Mouse (Mus musculus) stomach, postnatal 0 days (tissue): ENCODE results near the gene Rnf214. TPM values are rescaled to one million over a fixed set of nuclear protein-coding genes. Genes with fewer than 3 reads are reported as not detected.
"Not testable (repeated sequence)": the region's sequence is repeated elsewhere in the genome, so short reads cannot be mapped to it uniquely, and the experiment has no call there.

ENCODE experiments used
- ATAC-seq: fragments of 200-750 bp; cut with Nextera tagmentation; 2 replicates; pipeline ENCODE4 v1.8.0; 2017; ENCODE audit not compliant: low FRiP score, low TSS enrichment
- DNase-seq: peaks from one replicate; pipeline ENCODE4 v3.0.0-alpha.2; 2016; ENCODE audit warnings: low spot score
- H3K27ac ChIP-seq: fragments of 300-500 bp; sonication (generic); replicated peaks from 2 replicates; pipeline ENCODE4 v1.5.1; 2014; ENCODE audit warnings: mild to moderate bottlenecking, control low read depth
- H3K27me3 ChIP-seq: fragments of 300-500 bp; sonication (generic); 2 replicates; pipeline ENCODE4 v1.6.1; 2014; ENCODE audit warnings: low read length; ENCODE audit not compliant: control insufficient read depth, insufficient read depth
- H3K36me3 ChIP-seq: fragments of 300-500 bp; sonication (generic); 2 replicates; pipeline ENCODE4 v1.6.1; 2014; ENCODE audit warnings: low read length, mixed read lengths; ENCODE audit not compliant: control insufficient read depth, insufficient read depth
- H3K4me1 ChIP-seq: fragments of 300-500 bp; sonication (generic); replicated peaks from 2 replicates; pipeline ENCODE4 v1.6.1; 2014; ENCODE audit warnings: antibody characterized with exemption; ENCODE audit not compliant: control insufficient read depth, insufficient read depth
- H3K4me2 ChIP-seq: fragments of 300-500 bp; sonication (generic); replicated peaks from 2 replicates; pipeline ENCODE4 v1.6.1; 2014; ENCODE audit warnings: low read depth, mild to moderate bottlenecking, control low read depth, moderate library complexity
- H3K4me3 ChIP-seq: fragments of 300-500 bp; sonication (generic); 2 replicates; pipeline ENCODE4 v1.5.1; 2014; ENCODE audit warnings: low read depth, low read length, control low read depth
- H3K9ac ChIP-seq: fragments of 300-500 bp; sonication (generic); 2 replicates; pipeline ENCODE4 v1.6.1; 2014; ENCODE audit warnings: mild to moderate bottlenecking, low read length, control low read depth, mixed read lengths
- H3K9me3 ChIP-seq: fragments of 300-500 bp; sonication (generic); 2 replicates; pipeline ENCODE4 v1.6.1; 2016; ENCODE audit warnings: low read length; ENCODE audit not compliant: control insufficient read depth
- CTCF ChIP-seq: IDR thresholded peaks from 2 replicates; pipeline ENCODE4 v1.5.1; 2016; ENCODE audit warnings: antibody characterized with exemption, low read depth, mild to moderate bottlenecking, moderate library complexity
- EP300 ChIP-seq: optimal IDR thresholded peaks from 2 replicates; pipeline ENCODE3; 2016; ENCODE audit warnings: antibody characterized with exemption
- WGBS: fragments of 180-500 bp; shearing (Covaris S2); extraction: QIAGEN DNeasy Blood & Tissue Kit; methylation state at CpG from one replicate; pipeline ENCODE4 v1.1.7; 2014; 5-methylcytosine and 5-hydroxymethylcytosine counted together
- polyA plus RNA-seq: library from polyadenylated mRNA; unstranded; fragments of >200 nt; fragmentation: Nextera tagmentation; extraction: Ambion mirVana; gene quantifications from 2 replicates; pipeline ENCODE4 v1.2.1, GENCODE M21; 2015

Rnf214 gene
- polyA plus RNA-seq, 1 experiment from 2014 or later = 22.3 TPM

DNA sequence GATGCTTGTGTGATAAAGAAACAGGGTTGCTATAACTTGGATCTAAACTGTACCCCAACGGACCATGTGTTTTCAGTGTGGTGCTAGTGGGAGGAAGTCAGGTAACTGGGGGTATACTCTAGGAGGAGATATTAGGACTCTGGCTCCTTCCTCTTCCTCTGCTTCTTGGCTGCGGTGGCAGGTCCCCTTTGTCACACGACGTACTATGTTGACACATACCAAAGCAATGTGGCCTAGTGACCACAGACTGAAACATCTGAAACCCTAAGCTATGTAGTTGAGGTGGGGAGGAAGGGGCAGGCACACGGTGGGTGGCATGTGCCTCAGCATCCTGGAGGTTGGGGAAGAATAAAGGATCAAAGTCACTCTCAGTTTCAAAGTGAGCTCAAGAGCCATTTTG lies 55.4 kb downstream of the Rnf214 start:
- peaks cover 5% of the 10 kb centered on the region for H3K4me1 ChIP-seq
- DNase-seq (no peak), ATAC-seq (no peak)
- H3K27ac ChIP-seq = peak overlapping the region; percentile 86; the same call in 1 of the 2 replicates
- H3K9me3 ChIP-seq = no peaks in the 10 kb centered on the region
- H3K4me2 ChIP-seq = no peak overlapping the region
- no peaks in the 10 kb centered on the region for H3K36me3 ChIP-seq
- TF ChIP-seq EP300 (no peak), CTCF (no peak)
- H3K27me3 ChIP-seq = no peaks in the 10 kb centered on the region
- no peak overlapping the region for H3K9ac ChIP-seq
- H3K4me3 ChIP-seq = no peak overlapping the region
- 49% methylated on average over 5 of the region's 5 CpGs for WGBS

DNA sequence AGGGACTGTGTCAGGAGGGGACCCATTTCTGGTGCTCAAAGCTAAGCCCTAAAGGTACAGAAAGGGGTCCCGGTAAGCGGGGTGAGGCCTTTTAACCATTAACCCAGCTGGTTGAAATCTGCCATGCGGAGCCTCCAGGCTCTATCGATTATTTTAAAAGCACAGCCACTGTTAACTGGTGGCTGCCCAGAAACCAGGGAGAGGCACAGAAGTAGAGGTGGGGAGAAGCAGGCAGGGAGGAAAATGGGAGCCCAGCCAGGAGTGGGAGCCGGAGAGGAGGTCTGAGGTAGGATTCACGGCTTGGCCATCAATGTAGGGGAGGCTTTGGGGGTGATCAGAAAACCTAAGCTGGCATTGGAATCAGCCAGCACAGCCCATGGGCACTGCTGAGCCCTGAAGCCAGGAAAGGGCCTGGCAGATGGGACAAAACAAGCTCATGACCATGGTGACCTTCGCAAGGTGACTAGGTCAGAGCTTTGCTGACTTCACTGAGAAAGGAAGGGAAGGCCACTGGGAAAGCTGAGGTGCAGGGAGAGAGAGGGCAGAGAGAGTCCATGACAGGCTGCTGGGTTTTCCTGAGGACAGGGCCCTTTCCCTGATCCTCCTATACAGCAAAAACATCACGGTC lies 56.1 kb downstream of the Rnf214 start:
- Histone ChIP-seq H3K27me3 (no peaks in the 10 kb centered on the region), H3K27ac (peak overlapping the region; percentile 86), H3K36me3 (no peaks in the 10 kb centered on the region), H3K9me3 (no peaks in the 10 kb centered on the region), H3K4me1 (peaks cover 5% of the 10 kb centered on the region), H3K4me2 (no peak overlapping the region), H3K9ac (0 out of 2 replicates have a peak overlapping the region, but pooled peaks have one; percentile 31), H3K4me3 (no peak overlapping the region)
- no peak for ATAC-seq
- WGBS = 50% methylated on average over 8 of the region's 8 CpGs
- DNase-seq = peak; percentile 30
- TF ChIP-seq CTCF (no peak), EP300 (no peak)

DNA sequence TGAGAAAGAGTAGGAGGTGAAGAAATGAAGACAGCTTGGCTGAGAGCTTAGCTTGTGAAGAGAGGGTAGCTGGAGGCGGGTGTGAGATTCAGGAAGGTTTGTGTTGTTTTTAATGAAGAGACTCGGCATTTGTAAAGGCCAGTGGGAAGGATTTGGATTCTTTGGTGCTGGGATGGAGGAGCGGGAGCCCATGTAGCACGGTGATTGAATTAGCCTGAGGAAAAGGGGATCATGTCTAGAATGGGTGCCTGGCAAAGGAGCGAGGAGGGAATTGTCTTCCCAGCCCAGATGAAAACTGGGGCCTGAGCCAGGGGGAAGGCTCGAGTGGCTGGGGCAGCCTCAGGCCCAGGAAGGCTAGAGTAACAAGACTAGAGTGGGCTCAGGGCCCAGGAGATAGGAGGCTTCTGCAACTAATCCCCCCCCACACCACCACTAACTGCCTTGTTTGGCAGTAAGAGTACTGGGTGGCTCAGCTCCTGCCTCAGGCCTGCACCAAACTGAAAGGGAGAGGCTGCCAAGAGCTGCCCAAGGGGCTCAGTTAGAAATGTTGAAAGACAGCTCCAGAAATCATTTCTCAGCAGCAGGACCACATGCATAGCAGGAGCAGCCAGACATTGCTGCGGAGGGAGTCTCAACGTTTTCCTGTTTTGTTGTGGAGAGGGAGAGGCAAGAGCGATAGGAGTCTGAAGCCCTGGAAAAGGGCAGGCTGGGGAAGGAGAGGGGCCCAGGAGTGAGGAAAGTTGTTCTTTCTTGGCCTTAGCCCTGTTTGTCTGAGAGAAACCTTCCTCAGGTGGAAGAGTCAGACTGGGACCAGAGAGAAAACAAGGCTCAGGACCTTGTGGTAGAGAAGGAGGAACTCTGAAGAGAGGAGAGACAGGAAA lies 56.9 kb downstream of the Rnf214 start:
- Histone ChIP-seq H3K4me2 (0 out of 2 replicates have a peak overlapping the region, but pooled peaks have one; percentile 11), H3K9me3 (no peaks in the 10 kb centered on the region), H3K36me3 (no peaks in the 10 kb centered on the region), H3K4me1 (peaks cover 5% of the 10 kb centered on the region), H3K9ac (peak overlapping the region; percentile 48), H3K4me3 (no peak overlapping the region), H3K27ac (peak overlapping the region; percentile 86), H3K27me3 (no peaks in the 10 kb centered on the region)
- DNase-seq = peak; percentile 48
- WGBS = 38% methylated on average over 9 of the region's 9 CpGs
- TF ChIP-seq EP300 = no peak
- ATAC-seq = peak; percentile 77; the same call in 1 of the 2 replicates

DNA sequence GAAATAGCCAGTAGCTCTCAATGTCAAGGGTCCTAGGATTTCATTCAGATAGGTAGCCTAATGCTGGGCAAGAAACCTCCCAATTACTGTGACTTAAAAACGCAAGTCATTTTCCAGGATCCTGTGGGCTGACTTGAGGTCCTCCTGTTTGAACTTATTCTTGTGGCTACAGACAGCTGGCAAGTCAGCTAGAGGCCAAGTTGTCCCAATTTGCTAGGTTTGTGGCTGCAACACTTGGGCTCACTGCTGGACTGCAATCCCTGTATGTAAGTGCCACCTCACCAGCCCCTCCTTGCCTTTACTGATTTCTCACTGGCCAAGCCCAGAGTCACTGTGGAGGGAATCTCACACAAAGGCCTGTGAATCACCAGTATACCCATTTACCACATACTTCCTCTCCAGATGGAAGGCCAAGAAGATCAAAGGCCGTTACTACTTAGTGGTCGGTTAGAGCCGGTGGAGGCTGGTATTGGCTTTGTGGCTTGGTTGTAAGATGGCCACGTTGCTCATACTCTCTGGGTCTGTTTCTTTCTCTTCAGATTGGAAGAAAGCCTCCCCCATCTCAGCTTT lies 59.7 kb downstream of the Rnf214 start:
- H3K36me3 ChIP-seq = no peaks in the 10 kb centered on the region
- H3K27ac ChIP-seq = no peak overlapping the region
- H3K4me1 ChIP-seq = peaks cover 5% of the 10 kb centered on the region
- TF ChIP-seq EP300 (no peak), CTCF (no peak)
- 82% methylated on average over 5 of the region's 5 CpGs for WGBS
- ATAC-seq = peak; percentile 34; the same call in 1 of the 2 replicates
- no peaks in the 10 kb centered on the region for H3K9me3 ChIP-seq
- H3K4me2 ChIP-seq = no peak overlapping the region
- no peak overlapping the region for H3K9ac ChIP-seq
- no peaks in the 10 kb centered on the region for H3K27me3 ChIP-seq
- no peak for DNase-seq
- H3K4me3 ChIP-seq = no peak overlapping the region

DNA sequence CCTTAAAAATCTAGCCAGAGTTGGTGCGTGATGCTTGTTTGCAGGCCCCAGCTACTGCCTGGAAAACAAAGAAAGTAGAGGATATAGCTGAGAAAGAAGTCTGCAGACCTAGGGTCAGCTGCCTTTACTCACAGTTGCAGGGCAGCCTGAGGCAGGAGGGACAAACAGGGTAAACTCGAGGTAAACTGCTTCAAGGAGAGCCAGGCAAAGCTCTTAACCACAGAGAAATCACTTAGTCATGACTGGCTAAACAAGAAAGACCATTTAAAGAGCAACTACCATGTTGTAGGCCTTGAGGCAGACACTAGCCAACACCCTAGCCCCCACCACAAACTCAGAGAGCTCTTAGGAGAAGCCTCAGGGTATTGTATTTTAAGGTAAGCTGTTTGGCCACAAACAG lies 60.5 kb downstream of the Rnf214 start:
- WGBS = 58% methylated on average over 2 of the region's 2 CpGs
- not testable (repeated sequence) for H3K9ac ChIP-seq, H3K4me1 ChIP-seq, H3K27me3 ChIP-seq, DNase-seq, H3K9me3 ChIP-seq, ATAC-seq, H3K27ac ChIP-seq, H3K36me3 ChIP-seq, H3K4me2 ChIP-seq, H3K4me3 ChIP-seq
